Mouse (Mus musculus): Measurements from ENCODE around the gene Gm17190. TPM values are rescaled to one million over a fixed set of nuclear protein-coding genes. Genes with fewer than 3 reads are reported as not detected.
"Not testable (repeated sequence)": the region's sequence is repeated elsewhere in the genome, so short reads cannot be mapped to it uniquely, and the experiment has no call there.

Gene Gm17190
- not detected in 2 replicates for polyA plus RNA-seq (2015; fragmentation: Nextera tagmentation; extraction: Ambion mirVana)

- not testable (repeated sequence) for H3K4me1 ChIP-seq (ENCODE audit: insufficient read depth); H3K27me3 ChIP-seq (ENCODE audit: insufficient read depth, low read length); DNase-seq; ATAC-seq; H3K9me3 ChIP-seq (ENCODE audit: low read length); H3K9ac ChIP-seq (replicated peaks); H3K36me3 ChIP-seq (replicated peaks; ENCODE audit: insufficient read depth, low read length); H3K27ac ChIP-seq (ENCODE audit: low read depth); H3K4me2 ChIP-seq (ENCODE audit: low read depth, low read length); H3K4me3 ChIP-seq (ENCODE audit: low read depth, low read length)
- WGBS (ENCODE audit: insufficient replicate concordance): 67% methylated on average over 1 of the region's 1 CpGs
These were observed at the start of gene Gm17190 for GRCm38 (mm10) chr13:96081754-96082153. Gm17190 (plus strand) TSS chr13:96082054.

- no peak for DNase-seq
- no peak overlapping the region for H3K4me3 ChIP-seq (ENCODE audit: low read depth, low read length)
- H3K4me1 ChIP-seq (ENCODE audit: insufficient read depth): no peaks in the 10 kb centered on the region
- no peaks in the 10 kb centered on the region for H3K9me3 ChIP-seq (ENCODE audit: low read length)
- H3K36me3 ChIP-seq (replicated peaks; ENCODE audit: insufficient read depth, low read length): no peaks in the 10 kb centered on the region
- no peaks in the 10 kb centered on the region for H3K27me3 ChIP-seq (ENCODE audit: insufficient read depth, low read length)
- WGBS (ENCODE audit: insufficient replicate concordance): 61% methylated on average over 1 of the region's 1 CpGs
- no peak overlapping the region for H3K27ac ChIP-seq (ENCODE audit: low read depth)
- no peak overlapping the region for H3K4me2 ChIP-seq (ENCODE audit: low read depth, low read length)
- no peak overlapping the region for H3K9ac ChIP-seq (replicated peaks)
- TF ChIP-seq EP300 (IDR thresholded peaks at IDR 0.05; ENCODE audit: low read depth) (no peak), CTCF (IDR thresholded peaks at IDR 0.05; ENCODE audit: low read depth) (no peak)
- no peak for ATAC-seq
These were observed 42.3 kb upstream of the Gm17190 start for GRCm38 (mm10) chr13:96039536-96039935.

- Histone ChIP-seq H3K4me2 (ENCODE audit: low read depth, low read length) (no peak overlapping the region), H3K4me1 (ENCODE audit: insufficient read depth) (no peaks in the 10 kb centered on the region), H3K9ac (replicated peaks) (no peak overlapping the region), H3K9me3 (ENCODE audit: low read length) (no peaks in the 10 kb centered on the region), H3K4me3 (ENCODE audit: low read depth, low read length) (no peak overlapping the region), H3K27ac (ENCODE audit: low read depth) (no peak overlapping the region), H3K36me3 (replicated peaks; ENCODE audit: insufficient read depth, low read length) (no peaks in the 10 kb centered on the region), H3K27me3 (ENCODE audit: insufficient read depth, low read length) (no peaks in the 10 kb centered on the region)
- TF ChIP-seq EP300 (IDR thresholded peaks at IDR 0.05; ENCODE audit: low read depth) (no peak), CTCF (IDR thresholded peaks at IDR 0.05; ENCODE audit: low read depth) (no peak)
- DNase-seq: no peak
- WGBS (ENCODE audit: insufficient replicate concordance): 72% methylated on average over 11 of the region's 11 CpGs
- no peak for ATAC-seq
These were observed 41.4 kb upstream of the Gm17190 start for GRCm38 (mm10) chr13:96040275-96041042.

GRCm38 (mm10) chr13:96045396-96045795, 36.5 kb upstream of the Gm17190 start:
- TF ChIP-seq CTCF (IDR thresholded peaks at IDR 0.05; ENCODE audit: low read depth): no peak
- no peak for TF ChIP-seq EP300 (IDR thresholded peaks at IDR 0.05; ENCODE audit: low read depth)
- Histone ChIP-seq H3K4me3 (ENCODE audit: low read depth, low read length) (no peak overlapping the region), H3K4me2 (ENCODE audit: low read depth, low read length) (no peak overlapping the region), H3K36me3 (replicated peaks; ENCODE audit: insufficient read depth, low read length) (no peaks in the 10 kb centered on the region), H3K9ac (replicated peaks) (no peak overlapping the region), H3K4me1 (ENCODE audit: insufficient read depth) (no peaks in the 10 kb centered on the region), H3K9me3 (ENCODE audit: low read length) (no peaks in the 10 kb centered on the region), H3K27ac (ENCODE audit: low read depth) (no peak overlapping the region), H3K27me3 (ENCODE audit: insufficient read depth, low read length) (no peaks in the 10 kb centered on the region)
- DNase-seq (no peak), ATAC-seq (no peak)
- 68% methylated on average over 5 of the region's 5 CpGs for WGBS (ENCODE audit: insufficient replicate concordance)

GRCm38 (mm10) chr13:96052755-96053154, 29.1 kb upstream of the Gm17190 start:
- DNase-seq (no peak), ATAC-seq (no peak)
- no peak overlapping the region for H3K4me3 ChIP-seq (ENCODE audit: low read depth, low read length)
- no peaks in the 10 kb centered on the region for H3K27me3 ChIP-seq (ENCODE audit: insufficient read depth, low read length)
- H3K9ac ChIP-seq (replicated peaks): no peak overlapping the region
- no peaks in the 10 kb centered on the region for H3K4me1 ChIP-seq (ENCODE audit: insufficient read depth)
- no peak overlapping the region for H3K27ac ChIP-seq (ENCODE audit: low read depth)
- H3K36me3 ChIP-seq (replicated peaks; ENCODE audit: insufficient read depth, low read length): no peaks in the 10 kb centered on the region
- TF ChIP-seq EP300 (IDR thresholded peaks at IDR 0.05; ENCODE audit: low read depth): no peak
- TF ChIP-seq CTCF (IDR thresholded peaks at IDR 0.05; ENCODE audit: low read depth): no peak
- no peak overlapping the region for H3K4me2 ChIP-seq (ENCODE audit: low read depth, low read length)
- 64% methylated on average over 3 of the region's 3 CpGs for WGBS (ENCODE audit: insufficient replicate concordance)
- no peaks in the 10 kb centered on the region for H3K9me3 ChIP-seq (ENCODE audit: low read length)

- no peak overlapping the region for H3K9ac ChIP-seq (replicated peaks)
- no peak for TF ChIP-seq CTCF (IDR thresholded peaks at IDR 0.05; ENCODE audit: low read depth)
- no peak for TF ChIP-seq EP300 (IDR thresholded peaks at IDR 0.05; ENCODE audit: low read depth)
- H3K27ac ChIP-seq (ENCODE audit: low read depth): no peak overlapping the region
- no peaks in the 10 kb centered on the region for H3K36me3 ChIP-seq (replicated peaks; ENCODE audit: insufficient read depth, low read length)
- 64% methylated on average over 8 of the region's 8 CpGs for WGBS (ENCODE audit: insufficient replicate concordance)
- no peaks in the 10 kb centered on the region for H3K9me3 ChIP-seq (ENCODE audit: low read length)
- DNase-seq (peak; percentile 51), ATAC-seq (peak; percentile 55; the same call in 1 of the 2 replicates)
- no peak overlapping the region for H3K4me2 ChIP-seq (ENCODE audit: low read depth, low read length)
- no peak overlapping the region for H3K4me3 ChIP-seq (ENCODE audit: low read depth, low read length)
- H3K27me3 ChIP-seq (ENCODE audit: insufficient read depth, low read length): no peaks in the 10 kb centered on the region
- H3K4me1 ChIP-seq (ENCODE audit: insufficient read depth): no peaks in the 10 kb centered on the region
These were observed 8.3 kb upstream of the Gm17190 start for GRCm38 (mm10) chr13:96073555-96073954.

GRCm38 (mm10) chr13:96081276-96081675, 578 bp upstream of the Gm17190 start, which contains the start of gene Gm20075:
Gm20075 (minus strand) TSS chr13:96081376.
- 76% methylated on average over 3 of the region's 3 CpGs for WGBS (ENCODE audit: insufficient replicate concordance)
- H3K4me3 ChIP-seq (ENCODE audit: low read depth, low read length); H3K27me3 ChIP-seq (ENCODE audit: insufficient read depth, low read length); H3K4me2 ChIP-seq (ENCODE audit: low read depth, low read length); H3K27ac ChIP-seq (ENCODE audit: low read depth); H3K9ac ChIP-seq (replicated peaks); H3K4me1 ChIP-seq (ENCODE audit: insufficient read depth); H3K9me3 ChIP-seq (ENCODE audit: low read length); ATAC-seq; H3K36me3 ChIP-seq (replicated peaks; ENCODE audit: insufficient read depth, low read length); DNase-seq: not testable (repeated sequence)

All from liver, postnatal 0 days (tissue).